Mouse (Mus musculus) midbrain, embryonic 15.5 days (tissue): ENCODE measurements around the gene Tex101. TPM values are rescaled to one million over a fixed set of nuclear protein-coding genes. Genes with fewer than 3 reads are reported as not detected.
"Not testable (repeated sequence)": the region's sequence is repeated elsewhere in the genome, so short reads cannot be mapped to it uniquely, and the experiment has no call there.

Source experiments
- ATAC-seq: fragments of 200-750 bp; cut with Nextera tagmentation; replicated peaks from 2 replicates; pipeline ENCODE4 v1.8.0; 2017; ENCODE audit warnings: moderate TSS enrichment
- H3K27ac ChIP-seq: fragments of 300-500 bp; sonication (generic); 2 replicates; pipeline ENCODE4 v1.5.1; 2015; ENCODE audit warnings: mild to moderate bottlenecking, inconsistent platforms
- H3K27me3 ChIP-seq: fragments of 300-500 bp; sonication (generic); replicated peaks from 2 replicates; pipeline ENCODE4 v1.6.1; 2015; ENCODE audit warnings: inconsistent platforms
- H3K36me3 ChIP-seq: fragments of 300-500 bp; sonication (generic); replicated peaks from 2 replicates; pipeline ENCODE4 v1.6.1; 2015; ENCODE audit warnings: inconsistent platforms
- H3K4me1 ChIP-seq: fragments of 300-500 bp; sonication (generic); 2 replicates; pipeline ENCODE4 v1.6.1; 2015; ENCODE audit warnings: inconsistent platforms
- H3K4me2 ChIP-seq: fragments of 300-500 bp; sonication (generic); 2 replicates; pipeline ENCODE4 v1.6.1; 2015; ENCODE audit warnings: inconsistent platforms, mild to moderate bottlenecking, moderate library complexity
- H3K4me3 ChIP-seq: fragments of 300-500 bp; sonication (generic); 2 replicates; pipeline ENCODE4 v1.5.1; 2015; ENCODE audit warnings: mild to moderate bottlenecking, inconsistent platforms
- H3K9ac ChIP-seq: fragments of 300-500 bp; sonication (generic); 2 replicates; pipeline ENCODE4 v1.6.1; 2015; ENCODE audit warnings: mild to moderate bottlenecking, inconsistent platforms
- H3K9me3 ChIP-seq: fragments of 300-500 bp; sonication (generic); 2 replicates; pipeline ENCODE4 v1.6.1; 2016; ENCODE audit warnings: inconsistent platforms
- WGBS: fragments of 180-500 bp; shearing (Covaris S2); methylation state at CpG from one replicate; pipeline ENCODE4 v1.1.7; 2015; ENCODE audit warnings: mixed read lengths; 5-methylcytosine and 5-hydroxymethylcytosine counted together
- polyA plus RNA-seq: library from polyadenylated mRNA; unstranded; fragments of >200 nt; fragmentation: Nextera tagmentation; extraction: Ambion mirVana; gene quantifications from 2 replicates; pipeline ENCODE4 v1.2.1, GENCODE M21; 2015

Tex101 gene
- polyA plus RNA-seq: 0.17 TPM in 1 of 2 replicates, not detected in the other

DNA sequence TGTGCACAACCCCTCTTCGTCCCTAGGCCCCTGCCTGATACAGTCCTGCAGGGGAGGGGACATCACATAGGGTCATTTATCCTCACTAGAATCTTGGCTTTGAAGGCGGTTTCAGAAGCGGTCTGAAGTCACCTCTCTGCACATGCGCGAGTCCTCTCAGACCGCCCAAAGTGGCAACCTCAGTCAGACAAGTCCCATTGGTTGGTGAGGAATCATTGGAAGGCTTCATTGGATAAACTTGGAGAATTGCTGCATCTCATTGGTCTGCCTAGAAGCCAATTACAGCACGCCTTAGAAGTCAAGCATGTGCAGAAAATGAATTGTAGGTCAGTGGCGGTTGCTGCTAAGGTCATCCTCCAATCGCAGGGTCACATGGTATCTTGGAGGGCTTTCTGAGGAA, at the start of gene Tex101:
TSS of gene Tex101 (minus strand) at position 101 of the 400 bp plus-strand sequence.
- Histone ChIP-seq H3K4me2 (no peak within 1 kb of the TSS), H3K9ac (no peak within 1 kb of the TSS), H3K4me3 (no peak within 1 kb of the TSS), H3K9me3 (no peaks in the 10 kb centered on the region), H3K27ac (no peak within 1 kb of the TSS), H3K4me1 (no peaks in the 10 kb centered on the region), H3K36me3 (no peaks in the 10 kb centered on the region), H3K27me3 (no peaks in the 10 kb centered on the region)
- no peak for ATAC-seq
- WGBS: 92% methylated on average over 9 of the region's 9 CpGs

DNA sequence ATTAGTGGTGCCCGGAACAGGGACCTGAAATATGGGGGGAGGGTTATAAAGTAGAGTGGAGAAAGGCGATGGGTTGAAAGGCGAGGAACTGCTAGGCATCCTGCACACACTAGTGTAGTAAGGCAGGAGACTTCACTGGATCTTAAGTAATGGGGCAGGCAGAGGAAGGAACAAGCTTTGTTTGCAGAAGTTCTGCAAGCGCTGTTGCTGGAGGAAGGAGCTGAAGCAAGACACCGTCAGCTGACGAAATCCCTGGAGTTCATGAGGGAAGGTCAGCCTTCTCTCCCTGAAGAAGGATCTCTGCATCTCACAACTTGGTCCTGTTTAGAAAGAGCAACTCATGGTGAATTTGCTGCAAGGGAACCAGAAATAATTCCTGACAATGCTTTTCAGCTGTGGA, 38.6 kb upstream of the Tex101 start:
- Histone ChIP-seq H3K9ac (no peak overlapping the region), H3K4me2 (no peak overlapping the region), H3K36me3 (no peaks in the 10 kb centered on the region), H3K4me1 (no peaks in the 10 kb centered on the region), H3K9me3 (no peaks in the 10 kb centered on the region), H3K27ac (no peak overlapping the region), H3K27me3 (no peaks in the 10 kb centered on the region), H3K4me3 (no peak overlapping the region)
- no peak for ATAC-seq
- 82% methylated on average over 6 of the region's 6 CpGs for WGBS

DNA sequence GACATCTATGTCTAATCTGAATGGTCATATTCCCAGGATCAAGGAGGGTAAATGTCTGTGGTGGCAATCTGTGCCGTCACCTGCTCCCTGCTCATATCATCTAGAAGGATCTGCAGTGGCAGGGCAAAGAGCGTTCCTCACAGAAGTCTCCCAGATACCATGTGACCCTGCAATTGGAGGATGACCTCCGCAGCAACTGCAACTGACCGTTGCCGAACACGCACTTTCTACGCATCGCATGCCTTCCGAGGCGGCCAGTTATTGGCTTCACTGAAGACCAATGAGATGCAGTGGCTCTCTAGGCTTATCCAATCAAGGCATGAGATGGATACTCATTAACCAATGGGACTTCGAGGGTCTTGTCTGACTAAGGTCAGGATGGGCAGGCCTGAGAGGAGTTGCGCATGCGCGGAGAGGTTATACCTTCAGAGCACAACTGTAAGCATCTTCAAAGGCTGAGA, 32.4 kb upstream of the Tex101 start, which contains the start of gene BC049730:
TSS of gene BC049730 (plus strand) at position 411 of the 461 bp plus-strand sequence.
- Histone ChIP-seq H3K9me3 (no peaks in the 10 kb centered on the region), H3K9ac (no peak within 1 kb of the TSS), H3K27ac (no peak within 1 kb of the TSS), H3K27me3 (no peaks in the 10 kb centered on the region), H3K4me2 (no peak within 1 kb of the TSS), H3K4me3 (no peak within 1 kb of the TSS), H3K4me1 (no peaks in the 10 kb centered on the region), H3K36me3 (no peaks in the 10 kb centered on the region)
- 91% methylated on average over 14 of the region's 14 CpGs for WGBS
- no peak for ATAC-seq

DNA sequence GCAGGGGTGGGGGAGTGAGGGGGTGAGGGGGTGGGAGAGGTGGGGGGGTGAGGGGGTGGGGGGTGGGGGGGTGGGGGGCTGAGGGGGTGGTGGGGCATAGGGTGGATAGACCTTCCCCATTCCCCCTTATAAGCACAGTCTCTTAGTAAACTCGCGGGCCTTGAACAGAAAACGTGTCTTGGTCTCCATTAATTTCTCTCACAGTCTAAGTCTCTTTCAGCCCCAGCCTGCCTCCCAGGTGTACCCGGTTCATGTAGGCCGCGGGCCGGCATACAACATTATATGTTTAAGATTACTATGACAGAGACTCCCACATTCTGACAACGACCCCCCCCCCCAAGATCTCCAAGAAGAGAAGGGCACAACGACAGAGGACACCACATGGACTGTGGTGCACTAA, 26.4 kb upstream of the Tex101 start:
- 91% methylated on average over 9 of the region's 9 CpGs for WGBS
- not testable (repeated sequence) for ATAC-seq, H3K27ac ChIP-seq

DNA sequence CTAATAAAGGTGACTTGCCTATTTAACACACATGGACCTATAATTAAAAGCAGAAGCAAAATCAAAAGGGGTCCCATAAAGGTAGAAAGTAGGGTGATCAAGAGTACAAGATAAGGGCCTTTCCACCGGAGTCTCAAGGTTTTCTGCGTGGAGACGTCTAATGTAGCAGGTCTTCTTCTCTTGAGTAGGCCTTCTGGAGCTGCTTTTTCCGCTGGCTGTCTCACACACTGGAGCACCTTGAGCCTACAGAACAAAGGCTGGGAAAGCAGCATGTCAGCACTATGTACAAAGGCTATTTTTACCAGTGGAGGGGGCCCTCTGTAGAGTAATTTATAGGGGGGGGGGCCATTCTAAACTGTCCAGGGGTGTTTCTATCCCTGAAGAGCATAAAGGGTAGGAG, 21.4 kb upstream of the Tex101 start:
- H3K36me3 ChIP-seq, H3K27me3 ChIP-seq, H3K9ac ChIP-seq, H3K9me3 ChIP-seq, H3K4me1 ChIP-seq, H3K27ac ChIP-seq, ATAC-seq, H3K4me2 ChIP-seq, H3K4me3 ChIP-seq: not testable (repeated sequence)
- WGBS: 87% methylated on average over 4 of the region's 4 CpGs

More for the DNA sequence above, 26.4 kb upstream of the Tex101 start:
- not testable (repeated sequence) for H3K4me2 ChIP-seq, H3K36me3 ChIP-seq, H3K27me3 ChIP-seq, H3K9me3 ChIP-seq, H3K9ac ChIP-seq, H3K4me3 ChIP-seq, H3K4me1 ChIP-seq

DNA sequence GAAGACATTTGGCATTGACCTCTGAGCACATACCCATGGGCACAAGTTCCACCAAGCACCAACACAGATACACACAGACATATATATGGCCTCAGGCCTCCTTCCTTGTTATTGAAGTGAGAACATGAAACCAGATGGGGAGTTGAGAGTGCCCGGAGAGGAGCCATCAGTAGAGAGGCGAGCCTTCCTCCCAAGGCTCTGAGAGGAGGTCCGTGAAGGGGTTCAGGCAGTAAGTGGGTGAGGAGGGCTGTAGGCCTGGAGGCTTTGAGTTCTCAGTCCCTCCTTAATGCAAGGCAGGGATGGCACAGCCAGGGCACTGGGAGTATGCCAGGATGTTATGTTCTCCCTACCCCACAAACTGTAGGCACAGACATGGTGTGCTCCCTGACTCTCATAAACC, 16.2 kb upstream of the Tex101 start:
- H3K9me3 ChIP-seq, H3K9ac ChIP-seq, H3K36me3 ChIP-seq, H3K4me1 ChIP-seq, H3K4me2 ChIP-seq, H3K27ac ChIP-seq, H3K27me3 ChIP-seq, ATAC-seq, H3K4me3 ChIP-seq: not testable (repeated sequence)
- WGBS: 85% methylated on average over 3 of the region's 3 CpGs

DNA sequence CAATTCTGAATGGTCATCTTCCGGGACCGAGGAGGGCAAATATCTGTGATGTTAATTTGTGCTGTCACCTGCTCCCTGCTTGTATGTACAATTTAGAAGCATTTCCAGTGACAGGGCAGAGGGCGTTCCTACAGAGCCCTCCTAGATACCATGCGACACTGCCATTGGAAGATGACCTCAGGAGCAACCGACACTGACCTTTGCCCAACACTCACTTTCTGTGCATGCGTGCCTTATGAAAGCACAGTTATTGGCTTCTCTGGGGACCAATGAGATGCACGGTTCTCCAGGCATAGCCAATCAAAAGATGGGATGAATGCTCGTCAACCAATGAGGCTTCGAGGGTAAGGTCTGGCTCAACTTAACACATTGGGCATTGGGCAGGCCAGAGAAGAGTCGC, 11.0 kb upstream of the Tex101 start:
- H3K4me3 ChIP-seq, ATAC-seq, H3K36me3 ChIP-seq, H3K9me3 ChIP-seq, H3K27me3 ChIP-seq, H3K4me2 ChIP-seq, H3K9ac ChIP-seq, H3K4me1 ChIP-seq, H3K27ac ChIP-seq: not testable (repeated sequence)
- 93% methylated on average over 10 of the region's 10 CpGs for WGBS

DNA sequence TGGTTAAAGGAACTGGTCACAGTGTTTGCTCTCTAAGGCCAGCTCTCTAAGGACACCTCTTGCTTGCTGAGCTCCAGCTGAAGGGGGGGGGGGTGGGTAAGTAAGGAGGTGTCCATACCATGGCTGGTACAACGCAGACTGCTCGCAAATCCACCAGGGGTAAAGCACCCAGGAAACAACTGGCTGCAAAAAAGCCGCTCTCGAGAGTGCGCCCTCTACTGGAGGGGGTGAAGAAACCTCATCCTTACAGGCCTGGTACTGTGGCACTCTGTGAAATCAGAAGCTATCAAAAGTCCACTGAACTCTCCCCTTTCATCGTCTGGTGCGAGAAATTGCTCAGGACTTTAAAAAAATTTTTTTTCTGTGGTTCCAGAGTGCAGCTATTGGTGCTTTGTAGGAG, 7.6 kb upstream of the Tex101 start:
- H3K36me3 ChIP-seq, H3K4me3 ChIP-seq, ATAC-seq, H3K27me3 ChIP-seq, H3K9me3 ChIP-seq, H3K4me2 ChIP-seq, H3K4me1 ChIP-seq, H3K9ac ChIP-seq, H3K27ac ChIP-seq: not testable (repeated sequence)
- WGBS: 86% methylated on average over 7 of the region's 7 CpGs

DNA sequence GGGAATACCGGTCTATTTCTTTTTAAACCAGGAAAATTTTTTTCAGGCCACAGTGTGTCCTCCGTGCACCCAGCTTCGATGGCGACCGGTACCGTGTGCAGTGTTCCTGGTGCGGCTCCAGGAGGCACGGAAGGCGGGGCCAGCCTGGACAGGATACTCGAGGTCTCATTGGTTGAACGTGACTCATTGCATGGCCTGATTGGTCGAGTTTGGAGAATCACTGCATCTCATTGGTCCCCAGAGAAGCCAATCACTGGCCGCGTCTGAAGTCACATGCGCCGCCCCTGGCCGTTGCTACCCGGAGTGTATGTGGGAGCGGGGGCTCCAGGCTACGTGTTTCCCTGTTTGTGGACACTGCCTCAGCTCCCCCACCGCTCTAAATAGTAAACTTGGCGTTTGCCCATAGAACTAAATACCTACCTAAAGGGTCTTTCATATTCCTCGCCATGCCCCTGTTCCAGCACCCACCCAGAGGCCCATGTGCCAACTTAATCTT, 4.5 kb downstream of the Tex101 start:
- Histone ChIP-seq H3K27me3 (no peaks in the 10 kb centered on the region), H3K27ac (no peak overlapping the region), H3K4me3 (no peak overlapping the region), H3K36me3 (no peaks in the 10 kb centered on the region), H3K9me3 (no peaks in the 10 kb centered on the region), H3K4me2 (no peak overlapping the region), H3K4me1 (no peaks in the 10 kb centered on the region), H3K9ac (no peak overlapping the region)
- WGBS: 89% methylated on average over 23 of the region's 23 CpGs
- no peak for ATAC-seq

DNA sequence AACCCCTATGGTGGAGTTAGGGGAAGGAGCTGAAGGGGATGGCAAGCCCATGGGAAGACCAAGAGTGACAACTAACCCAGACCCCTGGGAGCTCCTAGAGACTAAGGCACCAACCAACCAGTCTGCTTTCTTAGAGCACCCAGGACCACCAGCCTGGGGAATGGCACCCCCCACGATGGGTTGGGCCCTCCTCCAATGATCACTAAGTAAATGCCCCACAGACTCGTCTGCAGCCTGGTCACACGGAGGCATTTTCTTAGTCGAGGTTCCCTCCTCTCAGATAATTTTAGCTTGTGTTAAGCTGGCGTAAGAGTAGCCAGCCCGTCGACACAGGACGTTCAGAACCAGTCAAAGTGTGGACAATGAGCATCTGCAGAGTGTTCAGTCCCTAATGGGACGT, 11.5 kb downstream of the Tex101 start:
- ATAC-seq: no peak
- no peaks in the 10 kb centered on the region for H3K9me3 ChIP-seq
- WGBS: 77% methylated on average over 9 of the region's 9 CpGs

DNA sequence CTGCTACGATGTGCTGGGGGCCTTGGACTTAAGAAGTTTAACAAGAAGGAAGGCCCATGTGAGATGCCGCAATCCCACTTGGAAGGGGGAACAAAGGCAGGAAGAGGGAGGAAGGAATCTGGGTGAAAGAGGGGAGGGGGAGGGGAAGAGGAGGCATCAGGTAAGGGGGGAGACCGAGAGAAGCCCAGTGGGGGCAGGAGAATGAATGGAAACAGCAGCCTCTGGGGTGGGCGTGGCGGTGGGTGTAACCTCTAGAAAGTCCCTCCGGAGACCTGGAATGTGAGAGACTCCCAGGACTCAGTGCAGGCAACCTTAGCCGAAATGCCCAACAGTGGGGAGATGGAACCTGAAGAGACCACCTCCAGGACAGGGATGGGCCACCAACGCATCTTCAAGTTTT, 12.2 kb downstream of the Tex101 start:
- ATAC-seq: no peak
- Histone ChIP-seq H3K27ac (no peak overlapping the region), H3K4me3 (no peak overlapping the region), H3K9ac (no peak overlapping the region), H3K4me2 (no peak overlapping the region), H3K4me1 (no peaks in the 10 kb centered on the region), H3K27me3 (no peaks in the 10 kb centered on the region), H3K36me3 (no peaks in the 10 kb centered on the region), H3K9me3 (no peaks in the 10 kb centered on the region)
- 41% methylated on average over 8 of the region's 8 CpGs for WGBS

More for the DNA sequence above, 11.5 kb downstream of the Tex101 start:
- Histone ChIP-seq H3K4me3 (no peak overlapping the region), H3K27me3 (no peaks in the 10 kb centered on the region), H3K9ac (no peak overlapping the region), H3K4me1 (no peaks in the 10 kb centered on the region), H3K4me2 (no peak overlapping the region), H3K27ac (no peak overlapping the region), H3K36me3 (no peaks in the 10 kb centered on the region)

DNA sequence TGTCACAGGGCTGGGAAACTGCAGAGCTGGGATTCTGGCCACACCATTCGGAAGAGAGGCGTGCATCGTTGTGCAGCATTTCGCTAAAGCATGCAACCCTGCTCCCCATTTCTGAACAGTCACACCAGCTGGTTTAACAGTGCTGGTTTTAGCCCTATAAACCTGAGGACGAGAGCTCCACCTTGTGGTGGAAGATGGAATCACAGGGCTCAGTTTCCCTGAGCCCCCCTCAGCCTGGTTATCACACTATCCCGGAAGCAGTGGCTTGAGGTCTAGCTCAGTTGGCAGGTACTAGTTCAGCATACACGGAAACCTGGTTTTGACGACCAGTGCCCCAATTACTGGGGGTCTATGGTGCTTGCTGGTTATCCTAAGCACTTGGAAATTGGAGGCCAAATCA, 13.9 kb downstream of the Tex101 start:
- Histone ChIP-seq H3K4me1 (no peaks in the 10 kb centered on the region), H3K4me3 (no peak overlapping the region), H3K9me3 (no peaks in the 10 kb centered on the region), H3K27me3 (no peaks in the 10 kb centered on the region), H3K36me3 (no peaks in the 10 kb centered on the region), H3K9ac (no peak overlapping the region), H3K4me2 (no peak overlapping the region), H3K27ac (no peak overlapping the region)
- ATAC-seq: peak; percentile 74; the same call in 1 of the 2 replicates
- 14% methylated on average over 8 of the region's 8 CpGs for WGBS

DNA sequence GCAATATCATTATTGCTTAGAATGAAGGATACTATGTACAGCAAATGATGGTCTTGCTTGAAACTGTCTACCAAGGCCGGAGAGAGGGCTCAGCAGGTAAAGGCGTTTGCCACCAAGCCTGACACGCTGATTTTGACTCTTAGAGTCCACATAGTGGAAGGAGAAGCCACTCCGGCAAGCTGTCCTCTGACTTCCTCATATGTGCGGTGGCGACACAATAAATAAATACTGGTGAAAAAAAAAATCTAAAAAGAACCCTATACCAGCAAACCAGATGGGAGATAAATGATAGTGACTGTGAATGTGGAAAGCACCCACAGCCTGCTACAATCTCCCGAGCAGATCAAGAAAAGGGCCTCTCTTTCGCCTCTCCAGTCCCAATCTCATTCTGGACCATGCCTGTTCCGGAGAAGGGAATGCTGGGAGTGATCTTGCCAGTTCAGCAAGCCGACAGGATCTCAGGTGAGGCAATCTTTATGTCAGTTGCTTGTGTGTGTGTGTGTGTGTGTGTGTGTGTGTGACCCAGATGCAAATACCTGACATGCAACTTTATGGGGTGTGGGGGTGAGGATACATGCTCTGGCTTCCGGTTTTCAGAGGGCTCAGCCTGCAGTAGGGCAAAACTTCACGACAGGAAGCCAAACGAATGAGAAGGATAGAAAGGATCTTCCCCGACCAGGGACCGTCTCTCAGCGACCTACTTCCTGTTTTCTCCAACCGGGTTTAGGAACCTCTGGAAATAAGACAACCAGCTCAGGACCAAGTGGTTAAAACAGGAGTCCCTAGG, 15.2 kb downstream of the Tex101 start:
- no peaks in the 10 kb centered on the region for H3K36me3 ChIP-seq
- H3K4me3 ChIP-seq: no peak overlapping the region
- 76% methylated on average over 17 of the region's 17 CpGs for WGBS
- no peak overlapping the region for H3K9ac ChIP-seq
- no peaks in the 10 kb centered on the region for H3K27me3 ChIP-seq
- no peak for ATAC-seq
- no peak overlapping the region for H3K27ac ChIP-seq
- no peaks in the 10 kb centered on the region for H3K9me3 ChIP-seq
- no peak overlapping the region for H3K4me2 ChIP-seq
- H3K4me1 ChIP-seq: no peaks in the 10 kb centered on the region
